Comparison of ENCODE assay signal across 8 mouse cellular contexts in genomic region chr9:62367510-62368071, GRCm38 (mm10). TPM values are rescaled to one million over a fixed set of nuclear protein-coding genes. Genes with fewer than 3 reads are reported as not detected.
DNase-seq lines count a peak whose midpoint lies in the region; ATAC-seq and TF ChIP-seq lines count a peak whose summit lies in the region.

No protein-coding gene starts in this region.

- DNase-seq in adrenal gland, adult (ENCODE audit: inconsistent age in 2 of 2, low spot score in 1 of 2) = peak; percentile 69 to 87
- no peak for DNase-seq in adrenal gland, adult 18-20 months (ENCODE audit: low spot score in 2 of 2)
- peak; percentile 61 for DNase-seq in ovary, adult 18-20 months (ENCODE audit: low spot score)
- DNase-seq in ovary, postnatal 14 days (ENCODE audit: low spot score) = no peak
- peak; percentile 50 to 65 for DNase-seq in lung, postnatal 4 days
- no peak for DNase-seq in urinary bladder, postnatal 10 days (ENCODE audit: low spot score)
- DNase-seq in spleen, postnatal 36 days (ENCODE audit: low spot score in 2 of 2) = no peak

- H3K9ac ChIP-seq in intestine, postnatal 0 days (ENCODE audit: low read depth, low read length) = no peak overlapping the region

- H3K4me2 ChIP-seq in intestine, postnatal 0 days (replicated peaks; ENCODE audit: low read depth) = no peak overlapping the region

- ATAC-seq in intestine, postnatal 0 days = no peak

- no peaks in the 10 kb centered on the region for H3K9me3 ChIP-seq in intestine, postnatal 0 days (ENCODE audit: control insufficient read depth)

- H3K36me3 ChIP-seq in intestine, postnatal 0 days (ENCODE audit: control insufficient read depth, insufficient read depth) = peaks cover 4% of the 10 kb centered on the region; the same call in 1 of the 2 replicates

- 37% methylated on average over 10 of the region's 10 CpGs for WGBS in intestine, postnatal 0 days

- H3K4me3 ChIP-seq in intestine, postnatal 0 days (ENCODE audit: low read depth, low read length) = no peak overlapping the region

- H3K27ac ChIP-seq in intestine, postnatal 0 days (ENCODE audit: low read depth, low read length) = peak overlapping the region; percentile 28; the same call in 1 of the 2 replicates

- TF ChIP-seq CTCF in intestine, postnatal 0 days (IDR thresholded peaks at IDR 0.05; ENCODE audit: low read depth) = no peak

- H3K27me3 ChIP-seq in intestine, postnatal 0 days (replicated peaks; ENCODE audit: control insufficient read depth, insufficient read depth, low read length) = no peaks in the 10 kb centered on the region

- peaks cover 19% of the 10 kb centered on the region; the same call in 1 of the 2 replicates for H3K4me1 ChIP-seq in intestine, postnatal 0 days (replicated peaks; ENCODE audit: control insufficient read depth, insufficient read depth, low read length)

RNA-seq across cellular contexts. Expression of gene Anp32a, which starts 26.5 kb away (rescaled TPM):
- total RNA-seq in adrenal gland, adult 18-20 months (2021) = 100 to 1,000 TPM; 275 to 337 TPM
- polyA plus RNA-seq in intestine, postnatal 0 days (2015; fragmentation: Nextera tagmentation; extraction: Ambion mirVana) = 53.6 and 57.4 TPM in 2 replicates

Comparison
In these comparisons a context has a peak if more than half of its experiments do, and no peak if none do; other contexts are left out.
1. DNase-seq: peak in adrenal gland, adult (2 of 2), ovary, adult 18-20 months (single experiment) and lung, postnatal 4 days (2 of 2); none in adrenal gland, adult 18-20 months (0 of 2), ovary, postnatal 14 days (single experiment), urinary bladder, postnatal 10 days (single experiment) and spleen, postnatal 36 days (0 of 2).